Mouse (Mus musculus): ENCODE data around the gene Pard3. TPM values are rescaled to one million over a fixed set of nuclear protein-coding genes. Genes with fewer than 3 reads are reported as not detected.

Pard3 gene
- total and polyA plus RNA-seq, 3 experiments: 0.51 to 1.3 (median 0.94) TPM

- in situ Hi-C loops (cut with MboI; ENCODE audit: low pct_ligation_motif_present, low pct_unique_long_range_greater_than_20kb, low sequenced_read_pairs): no loop called here
- Histone ChIP-seq H3K9ac (ENCODE audit: insufficient read depth, low read depth) (no peak overlapping the region), H3K4me2 (ENCODE audit: insufficient read depth, low read depth, poor library complexity, severe bottlenecking) (no peak overlapping the region), H3K27ac (ENCODE audit: insufficient read depth, low read depth) (no peak overlapping the region), H3K79me2 (replicated peaks; ENCODE audit: control insufficient read depth, extremely low read depth, insufficient read depth, poor library complexity, severe bottlenecking) (no peaks in the 10 kb centered on the region), H3K4me3 (replicated peaks in 1 of 3; ENCODE audit: low read depth in 2 of 3, low read length in 2 of 3, poor library complexity in 1 of 3) (no peak overlapping the region), H3K27me3 (replicated peaks) (no peaks in the 10 kb centered on the region), H3K4me1 (ENCODE audit: control insufficient read depth in 1 of 2, insufficient read depth in 2 of 2) (no peaks in the 10 kb centered on the region), H3K9me3 (replicated peaks; ENCODE audit: low read length) (no peaks in the 10 kb centered on the region), H3K36me3 (replicated peaks in 1 of 2; ENCODE audit: control insufficient read depth in 1 of 2, insufficient read depth in 1 of 2, low read length in 1 of 2) (no peaks in the 10 kb centered on the region)
- DNase-seq (ENCODE audit: extremely low read depth): no peak
- dilution Hi-C loops (cut with MboI; ENCODE audit: extremely low pct_ligation_motif_present, extremely low pct_unique_long_range_greater_than_20kb, low sequenced_read_pairs): no loop called here
- TF ChIP-seq USF1 (IDR thresholded peaks at IDR 0.05; ENCODE audit: low read depth, low read length) (no peak), MAX (IDR thresholded peaks at IDR 0.05; ENCODE audit: low read length) (no peak), ELF1 (IDR thresholded peaks at IDR 0.05; ENCODE audit: low read depth, low read length) (no peak), BHLHE40 (IDR thresholded peaks at IDR 0.05; ENCODE audit: low read depth, low read length) (no peak), NRF1 (IDR thresholded peaks at IDR 0.05; ENCODE audit: low read depth, low read length) (no peak), E2F4 (IDR thresholded peaks at IDR 0.05; ENCODE audit: insufficient replicate concordance, low read depth, low read length) (no peak), ZC3H11A (IDR thresholded peaks at IDR 0.05; ENCODE audit: low read depth, low read length) (no peak), MXI1 (IDR thresholded peaks at IDR 0.05; ENCODE audit: low read depth, low read length) (no peak), TBP (conservative IDR thresholded peaks at IDR 0.05; ENCODE audit: low read depth, low read length) (no peak), CHD1 (IDR thresholded peaks at IDR 0.05; ENCODE audit: low read depth, low read length) (no peak), NELFE (IDR thresholded peaks at IDR 0.05; ENCODE audit: low read depth, low read length) (no peak), ZMIZ1 (IDR thresholded peaks at IDR 0.05; ENCODE audit: low read depth, low read length) (no peak), MYC (IDR thresholded peaks at IDR 0.05; ENCODE audit: low read depth, low read length) (no peak), ETS1 (conservative IDR thresholded peaks at IDR 0.05; ENCODE audit: low read depth, low read length) (no peak)
Measured at GRCm38 (mm10) chr8:127347890-127348495, 284.3 kb downstream of the Pard3 start.

- no peaks in the 10 kb centered on the region for H3K79me2 ChIP-seq (replicated peaks; ENCODE audit: control insufficient read depth, extremely low read depth, insufficient read depth, poor library complexity, severe bottlenecking)
- H3K27ac ChIP-seq (ENCODE audit: insufficient read depth, low read depth): no peak overlapping the region
- no peak overlapping the region for H3K4me2 ChIP-seq (ENCODE audit: insufficient read depth, low read depth, poor library complexity, severe bottlenecking)
- no peaks in the 10 kb centered on the region for H3K27me3 ChIP-seq (replicated peaks)
- H3K9me3 ChIP-seq (replicated peaks; ENCODE audit: low read length): no peaks in the 10 kb centered on the region
- H3K4me3 ChIP-seq (replicated peaks in 1 of 3; ENCODE audit: low read depth in 2 of 3, low read length in 2 of 3, poor library complexity in 1 of 3): no peak overlapping the region
- no peaks in the 10 kb centered on the region for H3K4me1 ChIP-seq (ENCODE audit: control insufficient read depth in 1 of 2, insufficient read depth in 2 of 2)
- TF ChIP-seq IRF4 (IDR thresholded peaks at IDR 0.05; ENCODE audit: low read depth, low read length) (no peak), MXI1 (IDR thresholded peaks at IDR 0.05; ENCODE audit: low read depth, low read length) (no peak), EP300 (IDR thresholded peaks at IDR 0.05; ENCODE audit: low read length) (no peak), USF1 (IDR thresholded peaks at IDR 0.05; ENCODE audit: low read depth, low read length) (no peak), TBP (conservative IDR thresholded peaks at IDR 0.05; ENCODE audit: low read depth, low read length) (no peak), MYC (IDR thresholded peaks at IDR 0.05; ENCODE audit: low read depth, low read length) (no peak), CHD2 (IDR thresholded peaks at IDR 0.05; ENCODE audit: low read length) (no peak), POLR2AphosphoS2 (IDR thresholded peaks at IDR 0.05; ENCODE audit: low read depth, low read length) (no peak), SIN3A (IDR thresholded peaks at IDR 0.05; ENCODE audit: low read length) (no peak), ZC3H11A (IDR thresholded peaks at IDR 0.05; ENCODE audit: low read depth, low read length) (no peak), SMC3 (IDR thresholded peaks at IDR 0.05; ENCODE audit: low read depth, low read length) (no peak), E2F4 (IDR thresholded peaks at IDR 0.05; ENCODE audit: insufficient replicate concordance, low read depth, low read length) (no peak), POLR2A (IDR thresholded peaks at IDR 0.05; ENCODE audit: low read depth, low read length) (no peak), ZNF384 (IDR thresholded peaks at IDR 0.05; ENCODE audit: low read depth, low read length) (no peak), CHD1 (IDR thresholded peaks at IDR 0.05; ENCODE audit: low read depth, low read length) (no peak), MAX (IDR thresholded peaks at IDR 0.05; ENCODE audit: low read length) (no peak), USF2 (conservative IDR thresholded peaks at IDR 0.05; ENCODE audit: low read depth, low read length) (no peak), ETS1 (conservative IDR thresholded peaks at IDR 0.05; ENCODE audit: low read depth, low read length) (no peak), KAT2A (IDR thresholded peaks at IDR 0.05; ENCODE audit: insufficient replicate concordance, low read length) (no peak), UBTF (IDR thresholded peaks at IDR 0.05; ENCODE audit: low read depth, low read length) (no peak)
- no peak overlapping the region for H3K9ac ChIP-seq (ENCODE audit: insufficient read depth, low read depth)
- no peaks in the 10 kb centered on the region for H3K36me3 ChIP-seq (replicated peaks in 1 of 2; ENCODE audit: control insufficient read depth in 1 of 2, insufficient read depth in 1 of 2, low read length in 1 of 2)
- DNase-seq (ENCODE audit: extremely low read depth): no peak
- in situ Hi-C loops (cut with MboI; ENCODE audit: low pct_ligation_motif_present, low pct_unique_long_range_greater_than_20kb, low sequenced_read_pairs): no loop called here
- dilution Hi-C loops (cut with MboI; ENCODE audit: extremely low pct_ligation_motif_present, extremely low pct_unique_long_range_greater_than_20kb, low sequenced_read_pairs): no loop called here
Measured at GRCm38 (mm10) chr8:127361796-127362195, 298.1 kb downstream of the Pard3 start.
